Mouse (Mus musculus): ENCODE results near the gene Syne4.

GRCm38 (mm10) chr7:30320946-30321345 is 6.3 kb downstream of the Syne4 start:
- TF ChIP-seq SRF (IDR thresholded peaks at IDR 0.05; ENCODE audit: control insufficient read depth, insufficient read length, low read depth) (no peak), E2F4 (IDR thresholded peaks at IDR 0.05; ENCODE audit: insufficient read depth) (no peak), CEBPB (IDR thresholded peaks at IDR 0.05; ENCODE audit: insufficient read depth, poor library complexity, severe bottlenecking) (no peak), TCF12 (IDR thresholded peaks at IDR 0.05; ENCODE audit: insufficient read depth, poor library complexity, severe bottlenecking) (no peak), POLR2AphosphoS2 (IDR thresholded peaks at IDR 0.05; ENCODE audit: insufficient read length, low read depth) (no peak), POLR2A (IDR thresholded peaks at IDR 0.05; ENCODE audit: insufficient read length, low read depth) (no peak), MYOD1 (IDR thresholded peaks at IDR 0.05; ENCODE audit: control insufficient read depth in 1 of 3, insufficient read length in 2 of 3, low read depth in 2 of 3) (no peak), MAX (IDR thresholded peaks at IDR 0.05; ENCODE audit: low read depth) (no peak), USF1 (IDR thresholded peaks at IDR 0.05; ENCODE audit: low read depth) (no peak), TCF3 (IDR thresholded peaks at IDR 0.05; ENCODE audit: insufficient read length, low read depth) (no peak), MYOG (IDR thresholded peaks at IDR 0.05; ENCODE audit: control insufficient read depth in 1 of 3, insufficient read depth in 1 of 3, insufficient read length in 2 of 3, low read depth in 2 of 3) (no peak)
